Mouse (Mus musculus) heart, postnatal 0 days (tissue): ENCODE measurements around the gene Gm20458. TPM values are rescaled to one million over a fixed set of nuclear protein-coding genes. Genes with fewer than 3 reads are reported as not detected.

Experiments
- ATAC-seq: fragments of 200-750 bp; cut with Nextera tagmentation; 2 replicates; pipeline ENCODE4 v1.8.0; 2017; ENCODE audit warnings: low read depth, moderate number of reproducible peaks, moderate library complexity; ENCODE audit not compliant: insufficient read depth
- DNase-seq: peaks from one replicate; pipeline ENCODE4 v3.0.0-alpha.2; 2016; ENCODE audit warnings: low spot score
- H3K27ac ChIP-seq: fragments of 300-500 bp; sonication (generic); 2 replicates; pipeline ENCODE4 v1.5.1; 2014; ENCODE audit warnings: low read depth, mild to moderate bottlenecking
- H3K27me3 ChIP-seq: fragments of 300-500 bp; sonication (generic); 2 replicates; pipeline ENCODE4 v1.6.1; 2014; ENCODE audit warnings: low read length, mixed read lengths; ENCODE audit not compliant: control insufficient read depth, insufficient read depth
- H3K36me3 ChIP-seq: fragments of 300-500 bp; sonication (generic); replicated peaks from 2 replicates; pipeline ENCODE4 v1.6.1; 2014; ENCODE audit warnings: low read length, mixed read lengths; ENCODE audit not compliant: control insufficient read depth, insufficient read depth
- H3K4me1 ChIP-seq: fragments of 300-500 bp; sonication (generic); 2 replicates; pipeline ENCODE4 v1.6.1; 2014; ENCODE audit warnings: antibody characterized with exemption; ENCODE audit not compliant: control insufficient read depth, insufficient read depth
- H3K4me2 ChIP-seq: fragments of 300-500 bp; sonication (generic); 2 replicates; pipeline ENCODE4 v1.6.1; 2014; ENCODE audit warnings: low read depth, mild to moderate bottlenecking, low read length, moderate library complexity
- H3K4me3 ChIP-seq: fragments of 300-500 bp; sonication (generic); 2 replicates; pipeline ENCODE4 v1.5.1; 2014; ENCODE audit warnings: low read depth, low read length
- H3K9ac ChIP-seq: fragments of 300-500 bp; sonication (generic); replicated peaks from 2 replicates; pipeline ENCODE4 v1.6.1; 2014; ENCODE audit warnings: low read depth, low read length, mixed read lengths
- H3K9me3 ChIP-seq: fragments of 300-500 bp; sonication (generic); replicated peaks from 2 replicates; pipeline ENCODE4 v1.6.1; 2016; ENCODE audit warnings: low read length; ENCODE audit not compliant: control insufficient read depth
- CTCF ChIP-seq: IDR thresholded peaks from 2 replicates; pipeline ENCODE4 v1.5.1; 2016; ENCODE audit warnings: antibody characterized with exemption, control low read depth, low read depth
- EP300 ChIP-seq: IDR thresholded peaks from 2 replicates; pipeline ENCODE4 v1.6.1; 2016; ENCODE audit warnings: antibody characterized with exemption, low read depth
- WGBS: fragments of 180-500 bp; shearing (Covaris S2); extraction: QIAGEN DNeasy Blood & Tissue Kit; methylation state at CpG from one replicate; pipeline ENCODE4 v1.1.7; 2014; 5-methylcytosine and 5-hydroxymethylcytosine counted together
- polyA plus RNA-seq: library from polyadenylated mRNA; unstranded; fragments of >200 nt; fragmentation: Nextera tagmentation; extraction: Ambion mirVana; gene quantifications from 2 replicates; pipeline ENCODE4 v1.2.1, GENCODE M21; 2015
- total RNA-seq: library from RNA; depleted of rRNA; stranded (reverse); fragments of >200 nt; gene quantifications from 2 replicates; pipeline ENCODE4 v1.2.3, GENCODE M21; 2014; ENCODE audit warnings: low replicate concordance

Gm20458 gene
- total and polyA plus RNA-seq, 2 experiments from 2014 or later = 15.5 to 34.3 TPM

GRCm38 (mm10) chr2:164505619-164506347 is 45.0 kb downstream of the Gm20458 start:
- H3K4me3 ChIP-seq = no peak overlapping the region
- DNase-seq (no peak), ATAC-seq (no peak)
- H3K36me3 ChIP-seq = peaks cover 57% of the 10 kb centered on the region
- no peaks in the 10 kb centered on the region for H3K27me3 ChIP-seq
- 93% methylated on average over 4 of the region's 4 CpGs for WGBS
- H3K4me1 ChIP-seq = no peaks in the 10 kb centered on the region
- 0 out of 2 replicates have a peak, but pooled peaks cover 7% of the 10 kb centered on the region for H3K9me3 ChIP-seq
- no peak overlapping the region for H3K4me2 ChIP-seq
- TF ChIP-seq CTCF (no peak), EP300 (no peak)
- H3K9ac ChIP-seq = no peak overlapping the region
- H3K27ac ChIP-seq = no peak overlapping the region

GRCm38 (mm10) chr2:164507811-164508210 is 47.0 kb downstream of the Gm20458 start:
- Histone ChIP-seq H3K4me2 (no peak overlapping the region), H3K27me3 (no peaks in the 10 kb centered on the region), H3K4me3 (no peak overlapping the region), H3K9ac (no peak overlapping the region), H3K27ac (no peak overlapping the region), H3K4me1 (no peaks in the 10 kb centered on the region), H3K36me3 (peaks cover 40% of the 10 kb centered on the region), H3K9me3 (0 out of 2 replicates have a peak, but pooled peaks cover 7% of the 10 kb centered on the region)
- 84% methylated on average over 19 of the region's 19 CpGs for WGBS
- ATAC-seq (no peak), DNase-seq (no peak)
- TF ChIP-seq CTCF (no peak), EP300 (no peak)

GRCm38 (mm10) chr2:164510621-164511190 is 49.9 kb downstream of the Gm20458 start:
- ATAC-seq = no peak
- Histone ChIP-seq H3K4me2 (no peak overlapping the region), H3K9me3 (no peaks in the 10 kb centered on the region), H3K27me3 (no peaks in the 10 kb centered on the region), H3K9ac (no peak overlapping the region), H3K36me3 (peaks cover 15% of the 10 kb centered on the region; the same call in 1 of the 2 replicates), H3K4me3 (no peak overlapping the region), H3K4me1 (no peaks in the 10 kb centered on the region; the same call in 1 of the 2 replicates), H3K27ac (no peak overlapping the region)
- no peak for TF ChIP-seq CTCF
- no peak for TF ChIP-seq EP300
- DNase-seq = no peak
- 27% methylated on average over 5 of the region's 5 CpGs for WGBS

- Histone ChIP-seq H3K4me3 (no peak overlapping the region), H3K27me3 (no peaks in the 10 kb centered on the region), H3K9ac (no peak overlapping the region), H3K36me3 (no peaks in the 10 kb centered on the region), H3K9me3 (0 out of 2 replicates have a peak, but pooled peaks cover 6% of the 10 kb centered on the region), H3K4me1 (no peaks in the 10 kb centered on the region; the same call in 1 of the 2 replicates), H3K27ac (peak overlapping the region; percentile 73), H3K4me2 (no peak overlapping the region)
- DNase-seq = no peak
- ATAC-seq = no peak
- no peak for TF ChIP-seq EP300
- TF ChIP-seq CTCF = no peak
- WGBS = 50% methylated on average over 11 of the region's 14 CpGs
Measured at GRCm38 (mm10) chr2:164512121-164512909, 51.5 kb downstream of the Gm20458 start.

GRCm38 (mm10) chr2:164513389-164513788 is 52.6 kb downstream of the Gm20458 start:
- ATAC-seq (peak; percentile 68; the same call in 1 of the 2 replicates), DNase-seq (peak; percentile 73)
- 0 out of 2 replicates have a peak, but pooled peaks cover 6% of the 10 kb centered on the region for H3K9me3 ChIP-seq
- H3K27ac ChIP-seq = peak overlapping the region; percentile 73
- no peak for TF ChIP-seq CTCF
- peak; percentile 48; the same call in 1 of the 2 replicates for TF ChIP-seq EP300
- no peak overlapping the region for H3K4me3 ChIP-seq
- H3K4me1 ChIP-seq = no peaks in the 10 kb centered on the region; the same call in 1 of the 2 replicates
- H3K27me3 ChIP-seq = no peaks in the 10 kb centered on the region
- H3K4me2 ChIP-seq = no peak overlapping the region
- 48% methylated on average over 8 of the region's 8 CpGs for WGBS
- no peak overlapping the region for H3K9ac ChIP-seq
- H3K36me3 ChIP-seq = no peaks in the 10 kb centered on the region
